Mouse (Mus musculus) right cerebral cortex, postnatal 4 days (tissue): ENCODE measurements around the gene Krt13.

ENCODE experiments used
- DNase-seq: peaks from one replicate; pipeline ENCODE4 v3.0.0-alpha.2; 2022

Gene Krt13

DNA sequence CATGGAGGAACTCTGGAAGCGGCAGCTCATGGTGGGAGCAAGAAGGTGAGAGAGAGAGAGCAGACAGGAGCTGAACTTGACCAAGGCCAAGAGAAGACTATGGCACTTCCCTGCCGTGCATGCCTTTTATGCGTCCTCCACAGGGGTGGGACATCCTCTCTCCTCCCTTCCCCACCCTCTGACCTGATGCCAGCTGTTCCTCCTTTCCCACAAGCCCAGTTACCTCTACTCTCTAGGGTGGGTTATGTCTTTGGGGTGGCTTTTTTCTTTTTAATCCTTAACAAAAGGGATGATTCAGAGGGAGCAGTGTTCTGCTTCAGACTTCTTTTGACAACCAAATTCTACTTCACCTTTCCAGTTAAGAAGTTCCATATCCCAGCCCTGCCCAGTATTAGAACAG, at the start of gene Krt13:
Krt13 (minus strand) TSS at position 101 of the 400 bp plus-strand sequence.
- no peak for DNase-seq

DNA sequence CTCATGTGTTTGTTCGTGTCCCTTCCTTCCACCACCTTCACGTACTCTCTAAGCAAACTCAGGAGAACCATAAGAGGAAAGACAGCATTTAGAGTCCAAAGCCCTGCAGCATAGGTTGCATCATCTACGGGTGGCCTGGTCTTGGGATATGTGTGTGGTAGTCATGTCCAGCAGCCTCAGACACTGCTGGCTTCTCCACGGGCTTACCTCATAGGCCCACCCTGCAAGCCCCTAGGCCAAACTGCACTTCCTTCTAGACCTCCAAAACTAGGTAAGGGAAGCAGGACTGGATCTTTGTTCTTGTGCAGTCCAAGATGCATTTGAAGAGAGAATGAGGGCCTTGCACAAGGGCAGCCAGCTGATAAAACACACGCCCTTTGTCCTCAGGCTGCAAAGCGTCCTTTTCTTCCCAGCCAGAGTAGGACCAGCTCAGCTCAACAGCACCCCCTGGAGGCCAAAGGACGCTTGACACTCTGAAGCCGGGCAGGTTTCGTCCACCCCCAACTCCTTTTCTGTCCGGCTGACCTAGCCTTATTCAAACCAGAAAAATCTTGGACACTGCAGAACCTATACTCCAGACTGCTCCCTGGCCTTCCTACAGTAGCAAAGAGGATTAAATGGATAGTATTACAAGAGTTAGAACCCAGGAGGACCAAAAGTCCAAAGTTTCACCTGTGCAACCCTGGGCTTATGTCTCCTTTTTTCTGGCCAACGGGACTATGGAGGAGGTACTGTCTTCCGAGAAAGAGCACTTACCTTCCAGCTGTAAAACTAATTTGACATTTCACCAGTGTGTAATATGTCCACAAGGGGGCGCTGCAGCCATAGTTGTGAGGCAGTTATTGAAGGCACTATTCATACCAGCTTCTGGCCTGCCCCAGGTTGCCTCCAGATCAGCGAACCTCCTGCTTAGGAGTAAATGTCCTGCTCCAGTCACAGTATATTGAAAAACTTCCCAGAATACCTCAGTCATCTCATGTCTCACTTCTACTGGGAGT, 47.7 kb upstream of the Krt13 start:
- peak; percentile 82 for DNase-seq

DNA sequence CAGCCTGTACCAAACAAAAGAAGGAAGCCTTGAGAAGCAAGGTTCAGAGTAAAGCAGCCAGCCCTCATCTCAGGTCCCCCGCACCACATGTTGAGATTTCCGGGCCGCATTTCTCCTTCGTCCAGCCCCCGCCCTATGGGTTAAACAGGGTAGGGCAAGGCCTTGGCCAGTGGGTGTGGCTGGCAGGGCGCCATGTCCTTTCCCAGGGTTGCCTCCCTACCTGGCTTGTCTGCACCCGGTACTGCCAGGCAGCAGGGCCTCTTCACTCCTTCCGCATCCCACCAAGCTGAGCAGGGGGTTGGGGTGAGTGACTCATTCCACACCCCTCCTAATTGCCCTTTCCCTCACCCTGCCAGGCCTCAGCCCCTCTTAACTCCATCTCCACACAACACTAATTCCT, 46.7 kb upstream of the Krt13 start:
- peak; percentile 10 for DNase-seq

DNA sequence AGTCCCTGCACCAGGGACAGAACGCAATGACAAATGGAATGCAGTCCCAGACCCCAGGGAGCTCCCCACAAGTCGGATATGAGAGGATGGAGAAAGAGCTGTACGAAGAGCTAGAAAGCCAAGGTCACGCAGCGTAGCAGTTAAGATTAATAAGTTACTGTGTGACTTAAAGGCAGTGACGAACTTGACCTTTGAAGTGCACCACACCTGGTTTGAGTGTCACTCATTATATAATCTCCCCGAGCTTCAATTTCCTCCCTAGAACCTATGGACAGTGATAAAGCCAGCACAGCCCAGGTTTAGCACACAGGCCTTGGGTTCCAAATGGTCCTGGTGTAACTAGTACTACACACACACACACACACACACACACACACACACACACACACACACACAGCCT, 43.0 kb upstream of the Krt13 start:
- DNase-seq: no peak

DNA sequence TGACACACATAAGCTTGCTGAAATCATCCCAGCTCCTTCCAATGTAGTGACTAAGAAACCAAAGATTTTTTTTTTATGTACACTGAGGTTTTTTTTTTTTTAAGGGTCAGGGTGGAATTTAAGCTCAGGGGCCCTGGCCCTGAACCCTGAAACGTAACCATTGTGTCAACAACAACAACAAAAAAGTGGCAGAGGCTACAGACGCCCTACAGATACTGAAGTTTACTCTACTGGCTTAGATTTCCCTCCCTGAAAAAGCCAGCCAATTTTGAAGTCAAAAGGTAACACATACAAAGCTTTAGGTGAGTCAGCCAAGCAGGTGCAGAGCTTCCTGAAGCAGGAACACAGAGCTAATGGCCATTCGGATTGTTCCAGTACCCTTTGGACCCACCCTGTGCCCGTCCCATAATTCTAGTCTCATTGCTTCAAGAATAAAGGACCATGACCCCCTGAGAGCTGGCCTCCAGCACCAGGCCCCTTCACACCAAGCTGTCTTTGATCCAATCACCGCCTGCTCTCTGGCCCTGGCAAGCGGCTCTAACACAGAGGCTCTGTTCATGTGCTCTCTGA, 36.6 kb upstream of the Krt13 start:
- no peak for DNase-seq

DNA sequence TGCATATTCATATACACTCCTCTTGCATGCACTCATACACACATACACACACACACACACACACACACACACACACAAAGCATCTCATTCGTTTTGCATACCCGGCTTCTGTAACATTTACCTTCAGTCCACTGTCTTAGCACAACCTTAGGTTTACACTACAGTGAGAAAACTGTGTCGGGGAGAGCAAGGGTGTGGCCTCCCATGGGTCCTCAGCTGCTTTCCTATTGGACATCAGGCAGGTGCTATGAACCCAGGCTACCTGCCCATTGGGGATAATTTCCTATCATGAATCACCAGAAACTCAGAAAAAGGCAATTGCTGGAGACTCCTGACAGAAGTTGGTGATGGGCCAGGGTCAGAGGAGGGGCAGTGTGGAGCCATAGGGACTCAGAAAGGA, 36.0 kb upstream of the Krt13 start:
- no peak for DNase-seq

DNA sequence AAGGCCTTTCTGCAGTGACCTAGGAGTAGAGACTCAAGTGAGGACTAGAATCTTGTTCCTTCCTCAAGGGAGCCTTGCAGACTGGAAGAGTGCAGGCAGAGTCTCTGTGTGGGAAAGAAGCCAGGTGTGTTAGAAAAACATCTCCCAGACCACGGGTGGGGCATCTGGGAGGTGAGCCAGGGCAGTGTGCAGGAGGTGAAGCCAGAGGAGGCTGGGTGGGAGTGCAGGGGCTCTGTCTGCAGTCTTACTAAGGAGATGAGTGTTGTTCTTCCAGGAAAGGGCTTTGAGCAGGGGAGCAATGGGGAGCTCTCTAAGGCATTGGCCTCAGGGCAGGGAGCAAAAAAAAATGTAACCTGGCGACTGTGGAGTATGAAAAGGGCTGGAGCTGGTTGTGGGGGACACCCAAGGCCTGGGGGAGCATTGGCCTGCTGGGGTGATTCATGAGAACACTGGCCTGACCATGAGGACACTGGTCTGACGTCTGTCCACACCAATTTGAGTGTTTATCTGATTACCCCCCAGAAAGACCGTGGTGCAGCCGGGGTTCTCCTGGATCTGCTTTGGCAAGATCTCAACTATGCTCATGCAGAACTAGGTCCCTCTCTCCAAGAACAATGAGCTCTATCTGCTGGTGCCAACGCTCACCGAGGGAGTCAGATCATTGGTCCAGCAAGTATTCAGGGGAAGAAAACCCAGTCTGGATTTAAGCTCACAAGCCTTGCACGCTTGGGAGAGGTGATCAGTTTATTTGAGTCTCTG, 34.3 kb upstream of the Krt13 start:
- no peak for DNase-seq

DNA sequence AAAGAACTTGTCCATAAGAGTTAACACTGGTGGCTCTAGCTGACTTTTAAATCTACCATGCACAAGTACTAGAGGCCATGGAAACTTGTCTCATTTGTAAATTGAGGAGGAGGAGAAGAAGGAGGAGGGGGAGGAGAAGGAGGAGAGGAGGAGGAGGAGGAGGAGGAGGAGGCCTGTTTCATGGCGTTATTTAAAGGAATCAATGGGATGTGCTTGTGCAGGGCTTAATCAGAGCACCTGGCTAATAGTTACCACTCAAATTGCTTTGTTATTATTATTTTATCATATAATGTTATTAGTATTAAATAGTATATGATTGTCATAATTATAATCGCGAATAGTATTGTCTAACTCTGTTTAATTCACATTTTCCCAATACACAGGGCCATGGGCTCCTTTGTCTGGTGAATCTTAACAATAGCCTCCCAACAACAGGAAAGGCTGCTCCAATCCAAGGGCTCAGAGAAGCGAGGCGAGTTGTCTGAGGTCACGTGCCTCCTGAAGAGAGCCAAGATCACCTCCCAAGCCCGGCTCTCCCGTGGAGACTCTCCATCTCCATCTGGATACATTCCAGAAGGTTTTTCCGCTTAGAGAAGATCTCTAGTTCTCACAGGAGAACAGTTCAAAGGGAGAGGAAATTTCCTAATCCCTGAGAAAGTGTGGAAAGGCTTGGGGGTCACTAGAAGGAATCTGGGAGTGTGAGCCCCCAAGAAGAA, 27.4 kb upstream of the Krt13 start, which contains the start of gene Krt19:
Krt19 (minus strand) TSS at position 51 of the 716 bp plus-strand sequence.
- no peak for DNase-seq

DNA sequence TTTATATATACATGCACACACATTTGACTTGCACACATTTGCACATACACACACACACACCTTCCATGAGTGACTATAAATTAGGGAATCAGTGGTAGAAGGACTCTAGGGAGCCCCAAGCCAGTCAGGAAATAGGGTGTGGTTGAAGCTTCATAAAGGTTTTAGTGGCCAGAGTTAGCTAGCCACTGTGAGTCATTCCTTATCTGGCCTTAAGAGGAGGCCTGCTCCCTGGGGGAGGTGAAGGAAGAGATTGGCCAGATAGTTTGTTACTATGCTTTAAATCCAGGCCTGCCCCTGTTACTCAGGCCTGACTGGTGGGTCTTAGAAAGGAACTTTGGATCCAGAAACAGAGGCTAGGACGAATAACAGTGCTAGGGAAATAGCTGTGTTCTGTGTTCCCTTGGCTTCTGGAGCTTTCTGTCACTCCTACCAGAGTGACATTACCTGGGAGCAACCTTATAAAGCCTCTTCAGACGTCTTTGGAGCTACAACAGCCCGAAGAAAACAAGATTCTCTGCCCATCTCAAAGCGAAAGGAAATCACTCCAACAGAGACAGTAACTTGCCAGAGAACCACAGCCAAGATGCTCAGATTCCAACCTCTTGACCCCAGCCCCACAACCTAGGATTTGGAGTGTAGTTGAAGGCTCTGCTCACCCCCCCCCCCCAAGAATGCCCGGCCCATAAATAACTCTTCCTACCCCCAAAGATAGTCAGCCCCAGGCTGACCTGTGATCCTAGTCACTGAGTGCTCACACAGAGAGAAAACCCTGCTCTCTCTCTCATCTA, 26.4 kb upstream of the Krt13 start:
- no peak for DNase-seq

DNA sequence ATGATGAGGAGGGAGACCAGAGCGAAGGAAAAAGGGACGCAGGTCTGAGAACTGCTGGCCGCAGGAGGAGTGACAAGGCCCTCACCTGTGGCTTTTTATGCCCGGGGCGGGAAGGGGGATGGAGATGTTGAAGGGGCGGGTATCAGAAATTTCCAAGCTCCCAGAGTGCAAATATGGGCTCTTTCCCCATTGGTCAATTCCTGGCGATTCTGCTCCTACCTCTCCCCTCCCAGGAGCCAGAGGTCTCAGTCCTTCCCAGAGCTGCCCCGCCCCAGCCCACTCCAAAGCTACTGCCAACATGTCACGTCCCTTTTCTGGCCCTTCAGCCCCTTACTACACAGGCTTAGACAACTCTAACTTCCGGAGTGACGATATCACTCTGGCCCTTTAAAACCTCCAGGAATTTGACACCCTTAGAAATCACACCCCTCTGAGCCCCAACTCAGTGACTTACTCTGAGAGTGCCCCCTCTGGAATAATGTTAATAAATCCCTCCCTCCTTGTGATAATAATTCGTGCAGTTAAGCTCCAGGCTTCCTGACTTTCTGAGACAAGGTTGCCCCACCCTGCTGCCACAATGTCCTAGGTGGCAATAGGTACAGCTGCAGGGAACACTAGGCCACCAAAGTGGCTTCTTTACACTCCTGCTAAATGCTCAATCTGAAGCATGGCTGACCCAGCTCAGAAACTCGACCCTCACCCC, 24.6 kb upstream of the Krt13 start:
- no peak for DNase-seq

DNA sequence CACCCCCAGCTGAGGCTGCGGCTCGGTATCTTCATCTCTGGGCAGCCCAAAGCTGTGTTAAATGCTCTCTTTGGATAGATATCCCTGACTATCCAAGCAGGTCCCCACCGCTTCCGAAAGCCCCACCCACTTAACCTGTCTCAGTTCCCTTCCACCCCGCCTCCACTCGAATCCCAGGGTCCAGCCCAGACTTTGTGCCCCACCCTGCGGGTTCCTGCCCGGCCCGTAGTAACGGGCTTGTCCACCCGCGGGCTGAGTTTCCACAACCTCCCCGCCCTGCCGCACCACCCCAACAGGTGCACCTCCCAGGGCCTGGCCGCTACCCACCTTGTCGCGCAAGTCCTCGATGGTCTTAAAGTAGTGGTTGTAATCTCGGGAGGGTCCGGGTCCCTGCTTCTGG, 23.7 kb upstream of the Krt13 start:
- no peak for DNase-seq

DNA sequence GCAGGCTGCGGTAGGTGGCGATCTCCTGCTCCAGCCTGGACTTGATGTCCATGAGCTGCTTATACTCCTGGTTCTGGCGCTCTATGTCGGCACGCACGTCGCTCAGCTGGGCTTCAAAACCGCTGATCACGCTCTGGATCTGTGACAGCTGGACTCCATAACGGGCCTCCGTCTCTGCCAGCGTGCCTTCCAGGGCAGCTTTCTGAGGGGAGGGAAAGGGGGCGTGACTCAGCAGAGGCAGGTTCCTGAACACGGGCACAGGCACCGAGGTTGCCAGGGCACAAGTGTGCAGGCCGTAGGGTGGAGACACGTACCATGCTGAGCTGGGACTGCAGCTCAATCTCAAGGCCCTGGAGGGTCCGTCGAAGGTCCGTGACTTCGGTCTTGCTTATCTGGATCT, 19.6 kb upstream of the Krt13 start:
- DNase-seq: no peak

DNA sequence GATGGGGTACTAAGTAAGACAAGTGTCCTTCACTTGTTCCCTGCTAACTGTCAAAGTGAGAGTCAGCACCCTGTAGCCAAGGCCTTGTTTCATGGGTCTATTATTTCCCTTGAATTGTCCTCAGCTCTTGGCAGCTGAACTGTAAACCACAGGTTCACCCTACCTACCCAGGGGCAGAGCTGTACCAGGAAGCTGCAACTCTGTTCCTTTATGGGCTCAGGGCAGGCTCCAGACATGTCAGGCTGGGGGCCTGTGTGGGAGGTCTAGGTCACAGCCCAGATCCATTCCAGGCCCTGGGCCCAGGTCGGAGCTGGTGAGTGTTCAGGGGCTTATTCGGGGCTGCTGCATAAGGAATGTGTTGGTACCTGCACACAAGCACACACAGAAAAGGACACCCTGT, 18.0 kb upstream of the Krt13 start:
- no peak for DNase-seq

DNA sequence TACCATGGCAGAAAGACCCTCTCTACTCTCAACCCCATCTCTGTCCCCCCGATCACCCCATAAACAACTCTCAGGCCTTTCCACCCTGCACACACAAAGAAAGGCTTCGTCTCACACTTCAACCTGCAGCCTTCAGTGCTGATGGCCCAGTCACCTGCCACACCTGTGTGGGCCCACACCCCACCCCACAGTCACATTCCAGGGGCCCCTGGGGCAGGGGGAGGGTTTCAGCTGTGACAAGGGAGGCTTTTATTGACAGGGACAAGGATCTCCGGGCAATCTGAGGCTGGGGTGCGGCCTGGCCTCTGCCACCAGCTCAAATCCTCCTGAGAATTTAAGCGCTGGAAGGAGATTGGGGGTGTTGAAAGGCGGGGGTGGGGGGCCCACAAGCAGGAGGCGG, 17.4 kb upstream of the Krt13 start:
- DNase-seq: no peak

DNA sequence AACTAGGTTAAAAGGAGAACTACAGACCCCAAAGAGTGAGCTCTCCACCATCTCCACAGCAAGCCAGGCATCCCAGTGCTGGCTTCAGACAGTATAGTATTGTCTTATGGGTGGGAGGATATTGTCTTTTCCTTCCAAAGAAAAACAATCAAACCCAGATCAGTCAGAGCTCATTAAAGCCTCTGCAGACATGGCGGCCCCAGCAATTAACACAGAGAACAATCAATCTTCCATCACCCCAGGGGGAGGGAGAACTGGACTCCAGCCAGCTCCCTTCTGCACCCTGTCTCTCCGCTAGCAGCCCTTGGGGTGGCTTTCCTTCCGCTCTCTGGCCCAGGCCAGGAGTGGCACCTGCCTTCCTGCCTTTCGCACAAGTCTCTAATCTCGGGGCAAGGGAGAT, 16.3 kb upstream of the Krt13 start:
- DNase-seq: no peak

DNA sequence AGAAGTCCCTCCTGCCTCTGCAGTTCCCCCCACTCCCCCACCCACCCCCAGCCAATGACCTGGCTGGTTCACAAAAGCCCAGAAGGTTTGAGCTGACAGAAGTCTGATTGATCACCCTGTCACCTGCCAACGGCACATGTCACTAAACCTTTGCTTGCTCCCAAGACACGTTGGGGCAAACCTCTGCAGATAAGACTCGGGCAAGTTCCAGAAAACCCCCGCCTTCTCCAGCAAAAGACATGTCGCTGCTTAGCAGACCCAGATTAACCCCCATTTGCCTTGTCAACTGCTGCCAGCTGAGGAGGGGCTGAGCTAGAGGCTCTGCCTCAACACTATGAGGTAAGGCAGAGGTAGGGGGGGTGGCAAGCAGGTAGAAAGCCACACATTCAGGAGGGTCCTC, 15.2 kb upstream of the Krt13 start:
- DNase-seq: no peak

DNA sequence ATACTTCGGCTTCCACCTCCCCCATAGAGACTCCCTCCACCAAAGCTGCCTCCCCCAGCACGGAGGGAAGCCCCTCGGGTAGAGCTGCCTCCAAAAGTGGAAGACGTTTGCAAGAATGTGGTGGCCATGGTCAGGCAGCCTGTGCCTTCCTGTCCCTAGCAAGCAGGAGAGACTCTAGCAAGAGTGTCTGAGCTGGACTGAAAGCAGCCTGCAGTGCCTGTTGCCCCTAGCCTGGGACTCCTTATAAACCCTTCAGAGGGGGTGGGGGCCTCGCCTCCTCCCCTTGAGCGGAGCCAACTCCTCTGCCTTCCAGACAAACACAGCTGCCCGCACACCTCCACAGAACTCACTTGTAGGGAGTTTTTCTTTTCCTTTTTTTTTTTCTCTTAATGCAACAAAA, 14.4 kb upstream of the Krt13 start, which contains the start of gene Krt15:
Krt15 (minus strand) TSS at position 198 of the 400 bp plus-strand sequence.
- DNase-seq: no peak

DNA sequence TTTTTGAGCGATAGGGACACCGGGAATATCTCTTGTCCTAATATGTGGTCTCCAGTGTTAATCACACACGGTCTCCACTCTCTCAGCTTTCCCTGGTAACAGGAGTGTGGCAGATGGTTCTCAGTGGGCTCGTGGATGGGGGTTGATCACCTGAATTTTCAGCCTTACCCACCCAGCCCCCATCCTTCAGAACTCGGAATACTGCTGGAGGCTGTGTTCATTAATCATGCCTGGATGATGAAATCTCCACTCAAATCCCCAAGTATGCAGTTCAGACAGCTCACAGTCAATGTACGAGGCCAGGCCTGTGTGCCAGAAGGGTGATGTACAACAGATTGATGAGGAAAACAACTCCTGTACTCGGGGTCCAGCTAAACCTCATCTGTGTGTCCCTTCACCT, 3.5 kb upstream of the Krt13 start:
- DNase-seq: no peak

DNA sequence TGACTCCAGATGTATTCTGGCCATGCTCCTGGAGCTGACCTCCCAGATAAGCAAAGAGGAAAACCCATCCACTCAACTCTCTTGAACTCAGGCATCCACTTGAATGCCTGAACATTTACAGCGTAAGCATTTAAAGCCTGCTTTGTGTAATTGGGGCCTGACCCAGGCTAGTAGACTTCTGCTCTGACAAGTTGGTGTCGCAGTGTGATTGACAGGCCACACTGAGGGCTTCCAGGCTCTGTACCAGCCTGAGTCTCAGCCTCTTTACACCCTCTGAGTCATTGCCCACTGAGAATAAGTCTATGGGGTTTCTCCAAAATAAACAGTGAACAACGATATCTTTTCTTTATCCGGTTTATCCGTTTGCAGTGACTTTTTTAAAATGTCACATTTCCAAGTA, 1.0 kb downstream of the Krt13 start:
- no peak for DNase-seq

DNA sequence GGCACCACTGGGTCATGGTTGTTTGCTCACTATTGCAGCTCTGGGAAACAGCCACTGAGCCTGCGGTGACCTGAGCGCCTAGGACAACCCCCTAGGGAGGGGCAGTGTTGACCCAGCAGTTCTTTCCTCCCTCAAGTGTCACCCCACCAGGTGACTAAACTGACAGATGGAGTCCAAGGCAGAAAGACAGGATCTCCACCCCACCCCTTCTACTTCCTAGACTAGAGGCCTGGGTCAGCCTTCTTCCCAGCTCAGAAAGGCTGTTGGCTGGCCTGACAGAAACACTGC, 7.7 kb downstream of the Krt13 start:
- DNase-seq: no peak

DNA sequence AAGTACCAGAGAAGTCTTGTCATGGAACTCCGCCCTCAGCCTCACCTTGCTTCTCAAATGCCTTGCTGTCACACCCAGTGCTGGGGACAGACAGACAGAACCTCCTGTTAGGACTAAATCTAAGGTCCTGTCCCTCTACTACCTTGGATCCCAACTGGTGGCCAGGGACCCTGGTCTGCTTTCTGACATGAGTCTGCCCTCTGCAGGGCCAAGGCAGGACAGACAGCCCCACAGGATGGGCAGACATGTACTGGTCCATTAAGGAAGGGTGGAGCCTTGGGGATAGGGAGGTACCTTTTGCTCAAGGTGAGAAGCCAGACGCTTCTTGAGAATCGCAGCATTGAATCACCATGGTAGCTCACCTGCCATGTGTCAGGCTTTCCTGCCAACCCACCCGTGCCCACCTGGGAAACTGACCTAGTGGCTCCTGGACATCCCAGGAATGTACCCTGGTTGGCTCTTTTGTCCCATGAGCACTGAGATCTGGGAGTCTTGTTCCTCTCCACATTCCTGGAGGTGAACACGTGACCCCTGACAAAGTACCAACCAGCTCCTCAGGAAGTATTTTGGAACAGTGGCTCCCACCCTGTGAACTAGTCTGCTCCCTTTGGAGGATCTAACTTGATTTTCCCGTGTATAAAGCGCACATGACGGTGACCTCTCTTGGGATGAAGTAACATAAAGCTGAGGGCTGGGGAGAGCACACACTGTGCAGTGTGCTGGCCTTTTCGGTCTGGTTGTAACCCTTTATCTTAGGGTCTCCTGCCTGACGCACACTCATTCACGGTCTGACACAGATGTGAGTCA, 8.2 kb downstream of the Krt13 start:
- DNase-seq: no peak
